Mouse (Mus musculus): ENCODE results near the gene Gm17359.

The Gm17359 gene

DNA sequence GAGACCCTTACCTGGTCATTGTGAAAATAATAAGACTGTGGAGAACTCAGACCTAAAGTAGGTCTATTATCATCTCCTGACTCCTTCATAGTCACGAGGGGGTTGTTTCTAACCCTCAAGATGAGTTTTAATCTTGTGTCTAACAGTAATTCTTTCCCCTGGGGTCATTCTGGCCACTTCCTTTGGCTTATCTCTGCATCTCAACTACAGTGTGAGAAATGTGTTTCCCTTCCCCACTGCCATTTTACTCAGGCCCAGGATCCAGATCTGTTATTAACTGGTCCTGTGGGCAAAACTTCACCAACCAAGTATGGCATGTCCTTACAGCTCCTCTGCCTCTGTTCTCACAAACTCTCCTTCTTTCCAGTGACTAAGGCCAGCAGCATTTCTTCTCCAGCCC is 12.8 kb downstream of the Gm17359 start:
- no peak for DNase-seq (ENCODE audit: low read depth, low spot score)

DNA sequence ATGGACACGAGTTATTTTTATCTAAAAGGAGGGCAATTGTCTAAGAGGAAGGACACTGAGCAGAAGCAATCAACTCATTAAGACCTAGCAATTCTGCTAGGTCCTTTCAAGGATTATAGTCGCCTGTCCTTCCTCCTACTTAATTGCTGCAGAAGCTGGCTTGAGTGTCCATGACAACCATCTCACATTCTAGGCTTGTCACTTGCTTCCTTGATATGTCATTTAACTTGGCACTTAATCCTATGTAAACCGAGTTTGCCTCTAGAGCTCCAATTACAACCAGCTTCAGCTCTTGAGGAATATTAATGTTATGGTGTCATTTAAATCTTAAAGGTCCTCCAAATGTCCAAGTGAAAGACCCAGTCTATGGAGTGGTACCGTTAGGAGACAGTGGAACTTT is 22.3 kb downstream of the Gm17359 start:
- DNase-seq (ENCODE audit: low read depth, low spot score) = no peak

DNA sequence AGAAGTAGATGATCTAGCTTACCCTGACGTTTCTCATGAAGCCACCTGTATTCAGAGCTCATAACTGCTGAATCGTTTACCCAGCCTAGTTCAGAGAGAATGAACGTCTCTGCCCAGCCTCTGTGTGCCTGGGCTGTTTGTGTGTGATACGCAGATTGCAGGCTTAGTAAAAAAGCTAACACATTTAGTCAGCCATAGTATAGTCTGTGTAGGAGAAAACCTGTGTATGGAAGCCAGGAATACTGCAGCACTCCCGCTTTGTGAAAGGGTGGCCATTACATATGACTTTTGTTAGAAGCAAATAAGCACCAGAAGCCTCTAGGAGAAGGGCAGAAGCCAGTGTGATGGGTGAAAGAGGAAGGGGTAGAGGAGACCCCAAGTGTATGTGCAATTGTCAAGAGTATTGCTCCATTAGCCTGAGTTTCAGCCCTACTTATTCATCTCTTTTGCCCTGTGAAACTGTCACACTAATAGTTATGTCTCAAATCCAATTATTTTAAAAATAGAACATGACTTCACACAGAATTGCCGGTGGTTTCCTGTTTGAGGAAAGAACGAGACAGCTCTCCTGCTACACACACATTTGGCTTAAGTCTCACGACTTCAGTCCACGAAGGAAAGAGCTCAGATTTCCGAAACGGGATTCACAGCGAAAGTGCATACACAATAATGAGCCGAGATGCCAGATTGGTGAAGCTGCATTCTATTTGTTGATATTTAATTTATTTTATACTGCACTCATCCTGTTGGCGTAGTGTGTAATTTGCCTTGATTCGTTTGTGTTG is 24.0 kb downstream of the Gm17359 start:
- no peak for DNase-seq (ENCODE audit: low read depth, low spot score)

DNA sequence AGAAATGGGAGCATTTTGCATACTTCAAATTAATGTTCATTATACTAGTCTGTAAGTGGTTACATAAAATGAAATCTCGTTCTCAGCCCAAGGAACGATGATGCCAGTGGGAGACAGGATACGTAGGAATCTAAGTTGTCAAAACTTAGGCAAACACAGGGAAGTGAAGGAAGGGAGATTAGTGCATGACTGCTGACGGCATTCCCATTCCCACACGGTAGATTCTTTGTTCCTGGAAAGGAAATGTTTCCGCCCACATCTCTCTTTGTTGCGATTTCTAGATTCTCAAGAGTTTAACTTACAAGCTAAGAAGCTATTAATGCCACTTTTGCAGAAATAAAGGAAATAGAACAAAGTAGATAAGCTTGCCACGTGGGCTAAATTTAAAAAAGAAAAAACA is 29.6 kb downstream of the Gm17359 start:
- DNase-seq (ENCODE audit: low read depth, low spot score) = no peak

DNA sequence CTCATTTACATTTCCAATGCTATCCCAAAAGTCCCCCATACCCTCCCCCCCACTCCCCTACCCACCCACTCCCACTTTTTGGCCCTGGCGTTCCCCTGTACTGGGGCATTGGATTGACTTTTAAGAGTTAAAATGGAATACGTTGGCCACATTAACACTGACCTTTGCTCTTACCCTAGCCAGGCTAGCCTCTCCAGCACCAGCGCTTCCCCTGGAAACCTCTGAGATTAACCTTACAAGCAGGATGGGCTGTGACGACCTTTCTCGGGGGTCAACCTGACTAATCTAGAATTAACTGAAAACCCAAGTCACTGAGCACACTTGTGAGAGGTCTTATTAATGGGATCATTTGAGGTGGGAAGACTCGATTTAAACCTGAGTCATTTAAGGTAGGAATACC is 31.8 kb downstream of the Gm17359 start:
- DNase-seq (ENCODE audit: low read depth, low spot score) = no peak

DNA sequence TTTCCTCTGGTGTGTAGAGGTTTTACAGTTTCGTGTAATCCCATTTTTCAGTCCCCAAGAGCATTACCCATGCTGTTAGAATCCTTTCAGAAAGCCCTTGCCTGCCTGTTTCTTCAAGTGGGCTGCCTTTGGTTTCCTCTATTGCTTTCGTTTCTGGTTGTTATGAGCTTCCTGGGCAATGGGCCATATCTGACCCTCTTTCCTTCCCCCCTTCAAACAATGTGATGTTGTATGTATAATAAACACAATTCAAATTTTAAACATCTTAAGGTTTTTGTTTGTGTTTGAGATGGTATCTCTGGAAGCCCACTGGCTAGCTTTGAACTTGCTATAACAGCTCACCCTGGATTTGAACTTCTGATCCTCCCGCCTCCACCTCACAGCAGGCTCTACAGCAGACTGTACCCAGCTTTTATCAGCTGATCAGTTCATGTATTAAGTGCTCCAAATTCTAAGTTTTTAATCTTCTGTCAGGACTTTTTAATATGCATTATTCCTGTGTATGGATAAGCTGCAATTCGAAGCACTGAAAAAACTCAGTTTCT is 34.0 kb downstream of the Gm17359 start:
- DNase-seq (ENCODE audit: low read depth, low spot score) = no peak

DNA sequence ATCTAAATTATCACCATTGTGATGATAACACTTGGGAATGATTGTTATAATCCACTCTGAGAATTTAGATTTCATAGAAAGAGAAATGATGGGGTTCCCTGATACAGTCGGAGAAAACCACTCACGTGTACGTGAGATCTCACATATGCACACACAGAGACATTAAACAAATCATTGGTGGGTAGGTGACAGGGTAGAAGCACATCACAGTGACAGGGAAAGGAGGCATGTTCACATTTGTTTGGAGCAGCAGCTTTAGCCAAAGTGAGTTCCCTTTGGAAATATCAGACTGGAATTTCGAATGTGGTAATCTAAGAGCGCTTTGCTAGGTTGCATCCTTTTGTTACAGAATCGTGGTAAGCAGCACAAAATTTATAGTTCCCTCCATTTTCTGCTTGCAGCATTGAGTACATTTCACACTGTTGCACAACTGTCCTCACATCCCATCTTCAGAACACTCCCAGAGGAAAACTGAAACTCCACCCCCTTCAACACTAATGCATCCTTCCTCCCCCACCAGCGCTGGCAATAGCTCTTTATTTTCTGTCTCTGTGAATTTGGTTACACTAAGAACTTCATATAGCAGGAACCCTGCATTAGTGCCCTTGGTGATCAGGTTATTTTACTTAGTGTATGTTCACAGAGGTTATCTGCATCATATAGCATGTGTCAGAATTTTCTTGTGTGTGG is 35.2 kb downstream of the Gm17359 start:
- DNase-seq (ENCODE audit: low read depth, low spot score) = no peak

DNA sequence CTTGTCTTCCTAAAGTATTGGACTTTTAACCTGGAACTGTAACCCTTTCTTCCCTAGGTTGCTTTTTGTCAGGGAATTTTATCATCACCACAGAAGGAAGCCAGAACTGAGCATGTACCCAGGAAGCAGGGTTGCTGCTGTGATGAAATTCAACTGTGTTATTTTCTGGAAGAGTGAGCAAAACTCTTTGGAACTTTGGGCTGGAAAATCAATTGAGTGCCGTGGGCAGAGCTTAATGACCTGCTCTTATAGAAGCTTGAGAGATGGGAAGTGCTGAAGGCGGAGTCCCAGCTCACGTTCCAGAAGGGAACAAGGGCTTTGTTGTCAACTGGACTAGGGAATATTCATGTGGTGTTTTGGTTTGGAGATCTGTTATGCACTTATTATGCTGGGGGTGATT is 37.5 kb downstream of the Gm17359 start:
- DNase-seq (ENCODE audit: low read depth, low spot score) = no peak

DNA sequence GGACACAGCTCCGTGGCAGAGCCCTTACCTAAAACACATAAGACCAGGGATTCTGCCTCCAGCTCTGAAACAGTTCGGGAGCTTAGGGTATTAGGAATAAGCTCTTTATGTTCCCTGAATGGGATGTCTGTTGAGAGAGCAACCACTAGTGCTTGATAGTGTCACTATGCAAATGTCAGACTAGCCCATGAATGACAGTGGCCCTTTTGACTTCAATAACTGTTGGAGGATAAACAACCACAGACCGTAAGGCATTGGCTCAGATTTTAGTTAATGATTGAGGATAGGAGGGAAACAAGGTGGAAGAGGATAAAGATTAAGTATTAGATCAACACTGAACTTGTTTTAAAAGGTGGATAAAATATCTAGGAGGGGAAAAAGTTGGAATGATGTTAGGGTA is 41.6 kb downstream of the Gm17359 start:
- no peak for DNase-seq (ENCODE audit: low read depth, low spot score)

DNA sequence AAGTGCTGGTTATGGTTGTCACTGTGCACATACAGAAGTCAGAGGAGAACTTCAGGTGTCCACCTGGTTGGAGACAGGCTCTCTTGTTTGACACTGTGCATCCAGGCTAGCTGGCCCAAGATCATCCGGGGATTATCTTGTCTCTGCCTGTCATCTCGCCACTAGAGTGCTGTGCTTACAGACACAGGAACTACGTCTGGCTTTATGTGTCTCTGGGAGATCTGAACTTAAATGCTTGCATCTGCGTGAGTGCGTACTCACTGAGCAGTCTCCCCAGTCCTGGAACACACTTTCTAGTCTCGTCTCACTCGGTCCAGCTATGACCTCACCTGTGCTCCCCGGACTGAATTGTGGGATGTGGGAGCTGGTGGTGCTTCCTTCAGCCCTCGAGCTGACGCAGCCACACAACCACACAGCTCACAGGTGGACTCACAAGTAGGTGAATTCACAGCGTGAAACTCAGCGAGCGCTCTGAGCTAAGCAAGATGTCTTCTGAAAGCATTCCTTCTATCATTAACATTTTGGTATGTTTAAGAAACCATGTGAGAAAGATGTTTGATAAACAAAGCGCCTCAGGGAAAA is 42.9 kb downstream of the Gm17359 start:
- DNase-seq (ENCODE audit: low read depth, low spot score) = no peak

DNA sequence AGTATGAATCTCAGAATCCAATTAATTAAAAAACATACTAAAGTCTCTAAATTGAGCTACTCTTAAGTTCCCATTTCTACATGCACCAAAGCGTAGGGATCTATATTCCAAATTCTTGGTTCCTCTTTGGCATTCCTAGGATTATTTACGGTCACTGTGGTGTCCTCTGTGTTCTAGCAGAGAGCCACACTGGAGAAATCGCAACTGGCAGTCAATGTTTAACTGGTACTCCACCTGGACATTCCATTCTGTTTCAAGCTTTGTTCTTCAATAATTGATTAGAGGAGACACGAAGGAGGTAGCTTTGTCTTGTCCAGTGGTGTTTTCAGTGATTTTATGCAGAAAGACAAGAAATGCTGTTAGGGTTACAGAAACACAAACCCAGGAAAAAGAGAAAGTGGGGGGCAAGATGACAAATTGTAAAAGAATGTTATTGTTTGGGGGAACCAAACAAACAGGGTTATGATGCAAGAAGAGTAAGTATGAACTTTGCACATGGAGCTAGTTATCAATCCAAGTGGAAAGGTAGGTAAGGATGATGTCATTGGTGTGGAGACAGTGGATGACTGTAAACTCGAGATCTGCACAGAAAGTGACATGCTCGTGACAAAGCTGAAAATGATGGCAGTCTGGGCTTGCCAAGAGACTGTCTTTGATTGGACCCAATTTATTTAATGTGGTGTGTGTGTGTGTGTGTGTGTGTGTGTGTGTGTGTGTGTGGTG is 43.6 kb downstream of the Gm17359 start:
- DNase-seq (ENCODE audit: low read depth, low spot score) = no peak

DNA sequence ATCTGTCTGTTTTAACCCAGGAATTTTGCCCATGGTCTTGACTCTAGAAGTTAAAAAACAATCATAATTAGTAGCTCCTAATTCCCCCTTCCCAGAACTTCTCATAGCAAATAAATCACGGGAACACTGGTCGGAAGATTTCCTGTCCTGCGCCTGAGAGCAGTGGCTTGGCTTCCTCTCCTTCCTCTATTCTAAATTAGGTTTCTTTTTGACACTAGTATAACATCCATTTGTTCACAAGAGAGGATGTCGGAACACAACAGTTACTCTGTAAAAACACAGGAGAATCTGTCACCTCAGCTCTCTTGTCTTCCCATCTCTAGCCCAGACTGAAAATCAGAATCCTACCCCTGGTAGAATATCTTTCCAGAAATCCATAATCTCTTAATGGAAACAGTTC is 44.9 kb downstream of the Gm17359 start:
- DNase-seq (ENCODE audit: low read depth, low spot score) = no peak

DNA sequence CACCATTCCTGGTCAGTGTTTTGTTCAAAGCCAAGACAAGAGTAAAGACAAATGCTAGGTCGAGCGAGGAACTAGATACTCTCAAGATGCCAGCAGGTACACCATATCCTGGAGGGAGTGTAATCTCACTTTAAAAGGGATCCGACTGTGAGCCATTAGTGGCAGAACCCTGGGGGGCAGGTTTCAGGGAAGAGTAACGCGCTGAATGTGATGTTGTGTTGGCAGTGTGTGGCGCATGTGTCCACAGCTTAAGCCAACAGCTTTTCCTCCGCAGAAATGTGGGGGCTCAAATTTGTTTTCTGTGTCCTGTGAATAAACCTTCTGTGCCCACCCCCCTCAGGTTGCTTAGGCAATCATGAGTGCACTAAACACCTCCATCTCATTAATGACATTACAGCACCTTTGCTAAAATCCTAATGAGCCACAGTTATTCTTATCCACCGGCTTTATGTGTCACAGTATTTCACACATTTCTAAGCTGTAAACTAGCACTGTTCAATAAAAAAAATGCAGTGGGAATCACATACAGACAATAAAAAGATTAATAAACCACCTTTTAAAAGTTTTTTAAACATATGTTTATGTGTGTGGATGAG is 49.1 kb downstream of the Gm17359 start:
- no peak for DNase-seq (ENCODE audit: low read depth, low spot score)

DNA sequence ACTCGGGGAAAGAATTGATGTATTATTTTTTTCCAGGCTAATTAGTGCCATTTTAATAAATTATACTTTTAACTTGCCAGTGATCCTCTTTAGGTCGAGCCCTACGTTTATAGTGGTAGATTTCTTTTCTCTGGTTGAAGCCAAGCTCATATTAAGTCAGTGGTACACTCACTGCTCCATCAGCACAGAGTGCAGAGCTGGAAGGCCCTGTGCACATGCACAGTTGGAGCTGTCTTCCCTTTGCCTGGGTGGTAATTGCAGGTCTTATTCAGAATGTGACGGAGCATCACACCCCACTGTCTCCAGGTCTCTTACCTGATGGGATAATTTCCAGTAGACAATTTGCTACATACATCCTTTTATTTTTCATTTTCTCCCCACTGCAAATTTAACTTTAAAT is 52.6 kb downstream of the Gm17359 start:
- DNase-seq (ENCODE audit: low read depth, low spot score) = no peak

DNA sequence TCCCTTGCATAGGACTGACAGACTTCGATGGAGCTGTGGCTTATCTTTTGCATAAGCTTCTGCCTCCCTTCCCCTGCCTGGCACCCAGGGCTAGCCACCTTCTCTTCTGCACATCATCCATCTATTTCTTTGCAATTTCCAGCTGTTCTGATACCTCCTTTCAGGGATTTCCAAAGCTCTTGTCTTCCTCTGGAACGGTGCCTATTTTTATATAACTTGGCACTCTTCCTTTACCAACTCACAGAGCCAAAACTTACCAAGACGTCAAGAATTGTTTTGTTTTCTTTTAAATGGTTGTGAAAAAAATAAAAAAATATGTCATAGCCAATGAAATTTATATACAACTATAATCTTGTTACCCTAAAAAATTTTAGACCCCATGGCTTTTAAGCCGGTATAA is 64.1 kb downstream of the Gm17359 start:
- no peak for DNase-seq (ENCODE audit: low read depth, low spot score)

DNA sequence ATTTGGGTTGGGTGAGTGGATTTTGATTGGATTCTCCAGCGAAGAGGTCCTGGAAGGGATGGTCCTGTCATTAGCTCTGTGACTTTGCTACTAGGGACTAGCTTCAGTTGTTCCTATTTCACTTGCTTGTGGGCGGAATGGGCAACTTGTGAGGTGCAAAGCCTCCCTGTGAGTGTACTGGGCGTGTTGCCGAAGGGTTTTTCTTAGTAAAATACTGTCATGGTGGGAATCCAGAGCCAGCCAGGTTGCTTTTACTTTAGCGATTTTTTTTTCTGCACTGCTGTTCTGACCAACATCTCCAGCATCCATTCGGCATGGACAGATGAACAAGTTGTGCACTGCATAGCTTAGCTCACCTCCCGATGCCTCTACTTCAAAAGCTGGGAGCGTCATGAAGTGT is 65.6 kb downstream of the Gm17359 start:
- no peak for DNase-seq (ENCODE audit: low read depth, low spot score)

DNA sequence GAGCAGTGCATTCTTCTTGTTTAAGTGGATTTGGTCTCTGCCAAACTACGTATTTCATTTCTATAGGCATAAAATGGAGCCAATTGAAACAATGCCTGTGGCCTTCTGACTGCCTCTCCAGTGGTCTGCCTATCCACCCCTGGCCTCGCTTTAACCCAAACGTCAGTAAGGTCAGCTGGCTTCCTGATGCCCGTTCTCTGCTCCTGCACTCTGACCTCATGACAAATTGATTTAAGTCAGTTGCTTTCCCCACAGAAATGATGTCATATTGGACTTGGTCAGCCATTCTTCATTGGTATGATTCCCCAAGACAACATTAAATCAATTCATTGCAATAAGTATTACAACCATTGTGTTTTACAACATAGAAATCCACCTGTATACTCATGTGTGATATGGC is 72.1 kb downstream of the Gm17359 start:
- DNase-seq (ENCODE audit: low read depth, low spot score) = no peak

DNA sequence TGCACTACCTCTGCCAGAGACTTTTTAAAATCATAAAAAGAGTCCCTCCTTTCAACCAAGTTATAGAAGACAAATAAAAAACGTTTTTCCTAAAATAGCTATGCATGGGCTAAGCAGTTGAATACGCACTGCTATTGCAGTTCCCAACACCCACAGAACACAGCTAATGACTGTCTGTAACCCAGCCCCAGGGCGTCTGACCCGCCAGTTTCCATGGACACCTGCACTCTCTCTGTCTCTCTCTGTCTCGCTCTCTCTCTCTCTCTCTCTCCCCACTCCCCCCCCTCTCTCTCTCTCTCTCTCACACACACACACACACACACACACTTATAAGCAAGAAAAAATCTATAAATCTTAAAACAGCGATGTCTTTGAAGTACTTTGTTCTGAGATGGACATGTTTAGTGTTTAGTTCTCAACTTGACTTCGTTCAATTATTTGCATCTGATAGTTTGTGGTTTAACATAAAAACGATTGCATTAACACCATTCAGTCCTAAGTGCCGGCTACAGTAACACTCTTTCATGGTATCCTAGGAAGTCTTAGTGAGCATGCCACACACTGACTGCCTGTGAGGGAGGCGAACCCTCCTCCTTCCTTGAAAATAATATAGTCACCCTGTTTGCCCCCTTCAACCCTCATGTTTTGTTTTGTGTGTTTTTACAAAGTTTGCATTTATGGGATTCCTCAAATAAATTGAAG is 73.6 kb downstream of the Gm17359 start:
- DNase-seq (ENCODE audit: low read depth, low spot score) = no peak

DNA sequence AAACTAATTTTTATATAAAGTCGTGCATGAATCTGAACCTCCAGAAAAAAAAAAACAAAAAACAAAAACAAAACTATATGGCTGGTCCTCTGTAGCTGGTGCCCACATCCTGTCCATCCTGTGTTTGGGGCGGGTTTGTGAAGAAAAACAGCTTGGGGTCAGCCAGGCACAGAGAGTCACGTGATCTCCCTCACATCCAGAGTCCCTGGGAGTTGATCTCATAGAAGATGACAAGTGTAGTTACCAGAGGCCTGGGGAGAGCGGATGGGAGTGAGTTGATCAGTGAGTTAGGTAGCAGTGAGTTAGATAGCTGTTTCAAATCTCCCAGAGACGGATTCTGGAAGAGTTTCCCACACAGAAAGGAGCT is 74.2 kb downstream of the Gm17359 start:
- no peak for DNase-seq (ENCODE audit: low read depth, low spot score)

DNA sequence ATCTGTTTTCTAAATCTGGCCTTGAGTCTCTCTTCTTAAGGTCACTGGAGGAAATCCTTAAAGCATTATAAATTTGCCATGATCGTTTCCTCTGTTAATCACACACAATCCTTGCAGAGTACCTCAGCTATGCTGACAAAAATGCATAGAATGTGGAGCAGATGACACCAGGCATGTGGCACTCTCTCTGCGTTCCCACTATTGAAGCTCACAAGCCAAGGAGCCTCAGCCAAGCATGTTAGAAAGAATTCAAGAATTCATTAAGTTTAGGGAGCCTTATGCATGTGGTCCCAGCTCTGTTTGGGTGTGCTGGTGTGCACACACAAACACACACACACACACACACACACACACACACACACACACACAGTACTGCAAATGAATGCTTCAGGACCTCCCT is 75.2 kb downstream of the Gm17359 start:
- no peak for DNase-seq (ENCODE audit: low read depth, low spot score)

DNA sequence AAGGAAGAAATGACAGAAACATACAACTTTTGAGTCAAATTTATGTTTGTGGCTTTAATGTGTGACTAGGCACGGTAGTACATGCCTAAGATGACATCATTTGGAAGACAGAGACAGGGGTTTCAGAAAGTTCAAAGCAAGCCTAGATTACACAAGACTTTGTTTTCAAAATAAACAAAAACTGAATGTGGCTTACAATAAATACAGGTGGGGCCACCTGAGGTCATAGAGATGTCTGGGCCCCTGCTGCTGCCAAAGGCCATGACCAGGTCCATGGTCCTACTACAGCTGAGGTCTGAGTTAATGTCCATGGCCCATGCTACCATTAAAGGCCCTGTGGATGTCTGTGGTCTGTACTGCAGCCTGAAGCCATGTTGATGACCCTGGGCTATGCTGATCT is 77.0 kb downstream of the Gm17359 start:
- no peak for DNase-seq (ENCODE audit: low read depth, low spot score)
